Comparison of ENCODE assay signal across 20 mouse cellular contexts in the genomic region with DNA sequence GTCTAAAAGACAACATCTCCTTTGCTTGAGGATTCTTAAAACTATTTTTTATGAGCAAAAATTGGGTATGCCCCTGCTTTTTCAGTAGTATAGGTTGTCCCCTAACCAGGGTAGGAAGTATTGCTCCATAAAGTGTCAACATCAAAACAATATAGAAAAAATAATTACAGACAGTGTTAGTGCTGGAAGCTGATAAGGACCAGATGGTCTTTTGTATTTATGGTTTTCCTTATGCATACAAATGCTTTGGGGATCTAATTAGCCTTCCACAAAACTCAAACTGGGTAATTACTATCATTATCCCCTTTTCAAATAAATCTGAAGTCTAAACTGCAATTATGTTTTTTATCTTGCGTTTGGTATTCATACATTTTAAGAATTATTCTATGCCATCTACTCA.
"Had no signal": no experiment of that assay in that cellular context is flagged by ENCODE, and none has a peak within 500 bp of the region (broad histone marks: within the 10 kb centered on the region; RNA-seq: fewer than 3 reads in every experiment).

No protein-coding gene starts in this region.

- H3K4me3 ChIP-seq: lung, embryonic 15.5 days; midbrain, embryonic 10.5 days; midbrain, embryonic 12.5 days; myocyte; neural tube, embryonic 13.5 days; neural tube, embryonic 15.5 days; stomach, embryonic 15.5 days had no signal

- H3K27ac ChIP-seq: lung, embryonic 15.5 days; midbrain, embryonic 10.5 days; midbrain, embryonic 12.5 days; neural tube, embryonic 13.5 days; neural tube, embryonic 15.5 days; stomach, embryonic 15.5 days; stomach, postnatal 0 days had no signal

- H3K4me2 ChIP-seq: lung, embryonic 15.5 days; midbrain, embryonic 12.5 days; neural tube, embryonic 13.5 days; neural tube, embryonic 15.5 days; stomach, embryonic 15.5 days had no signal

- H3K4me1 ChIP-seq: lung, embryonic 15.5 days; midbrain, embryonic 12.5 days; stomach, embryonic 15.5 days had no signal

- H3K27me3 ChIP-seq: lung, embryonic 15.5 days; midbrain, embryonic 12.5 days; neural tube, embryonic 13.5 days; neural tube, embryonic 15.5 days; stomach, embryonic 15.5 days had no signal

- H3K9ac ChIP-seq: liver, postnatal 0 days; lung, embryonic 15.5 days; midbrain, embryonic 12.5 days; neural tube, embryonic 13.5 days; neural tube, embryonic 15.5 days; stomach, embryonic 15.5 days had no signal

- H3K9me3 ChIP-seq: lung, embryonic 15.5 days; midbrain, embryonic 10.5 days; midbrain, embryonic 12.5 days; neural tube, embryonic 13.5 days; neural tube, embryonic 15.5 days; stomach, embryonic 15.5 days had no signal

- ATAC-seq: liver, postnatal 0 days; lung, postnatal 0 days; midbrain, embryonic 16.5 days had no signal

- DNase-seq: liver, postnatal 0 days; lung, adult 2 months; lung, postnatal 14 days; lung, postnatal 36 days; midbrain, embryonic 14.5 days; retina, postnatal 1 day; right cerebral cortex, postnatal 14 days; thymus, adult 2 months; thymus, postnatal 25 days; thymus, postnatal 4 days had no signal

- H3K36me3 ChIP-seq: lung, embryonic 15.5 days; midbrain, embryonic 10.5 days; midbrain, embryonic 12.5 days; neural tube, embryonic 13.5 days; neural tube, embryonic 15.5 days; stomach, embryonic 15.5 days had no signal
